Mouse (Mus musculus): ENCODE results near the gene Pdcd2. TPM values are rescaled to one million over a fixed set of nuclear protein-coding genes. Genes with fewer than 3 reads are reported as not detected.

Gene Pdcd2
- polyA plus RNA-seq, 1 experiment from 2014 or later = 44.8 TPM

DNA sequence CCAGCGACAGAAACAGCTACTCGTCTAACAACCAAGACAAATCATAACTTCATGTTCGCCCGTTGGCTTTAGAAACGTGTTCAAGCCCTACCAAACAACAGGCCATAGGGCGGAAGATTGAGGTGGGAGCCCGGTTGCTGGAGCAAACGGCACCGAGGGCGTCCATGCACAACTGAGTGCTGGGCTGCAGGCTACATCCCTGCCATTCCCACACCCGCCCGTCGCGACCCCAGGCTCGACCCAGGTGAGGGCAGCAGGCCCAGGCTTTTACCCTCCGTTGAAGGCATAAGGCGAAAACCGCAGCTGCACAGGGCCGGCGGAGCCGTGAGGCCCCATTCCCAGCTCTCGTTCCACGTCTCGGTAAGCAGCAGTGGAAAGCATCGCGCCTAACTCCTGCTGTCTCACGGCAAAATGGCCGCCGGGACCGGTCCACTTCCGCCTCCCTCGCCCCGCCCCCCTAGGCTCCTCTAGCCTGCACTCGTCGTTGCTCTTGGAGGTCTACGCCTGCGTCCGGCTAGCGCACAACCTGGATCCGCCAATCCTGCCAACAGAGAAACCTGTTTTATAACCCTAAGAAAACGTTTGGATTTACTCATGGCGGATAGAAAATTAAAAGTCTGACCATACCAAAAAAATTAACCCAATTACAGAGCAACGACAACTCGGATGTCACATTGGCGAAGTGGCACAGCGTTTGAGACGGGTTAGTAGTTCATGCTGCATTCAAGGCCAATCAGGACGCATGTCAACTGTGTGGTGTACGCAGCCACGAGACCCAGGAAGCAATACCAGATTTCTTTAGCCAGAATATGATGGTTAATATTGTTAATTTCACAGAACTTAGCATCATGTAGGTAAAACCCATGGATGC, 29.0 kb downstream of the Pdcd2 start:
- ATAC-seq (replicated peaks; ENCODE audit: low FRiP score) = peak; percentile 96
- Histone ChIP-seq H3K4me3 (replicated peaks) (peak overlapping the region; percentile 81), H3K4me2 (peak overlapping the region; percentile 78), H3K4me1 (peaks cover 32% of the 10 kb centered on the region), H3K27me3 (no peaks in the 10 kb centered on the region), H3K9me3 (replicated peaks) (no peaks in the 10 kb centered on the region), H3K27ac (peak overlapping the region; percentile 97), H3K36me3 (peaks cover 30% of the 10 kb centered on the region), H3K9ac (peak overlapping the region; percentile 77)
- under 1% methylated on average over 50 of the region's 50 CpGs for WGBS

DNA sequence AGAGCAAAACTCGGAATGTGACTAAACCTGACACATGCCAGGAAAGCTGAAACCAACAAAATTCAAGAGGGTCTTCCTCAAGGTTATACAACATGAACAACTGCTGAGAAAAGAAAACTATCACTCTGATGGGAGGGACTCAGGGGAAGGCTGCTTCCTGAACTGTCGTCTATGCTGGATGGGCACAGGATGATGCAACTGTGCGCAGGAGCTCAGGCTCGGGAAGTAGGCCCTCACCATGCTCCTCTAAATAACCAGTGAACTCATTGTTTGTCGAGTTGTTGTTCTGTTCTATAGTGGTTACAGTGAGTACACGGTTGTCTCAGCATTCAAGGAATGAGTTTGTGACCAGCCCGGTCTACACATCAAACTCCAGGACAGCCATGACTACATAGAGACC, 36.6 kb downstream of the Pdcd2 start:
- ATAC-seq (replicated peaks; ENCODE audit: low FRiP score) = no peak
- H3K27ac ChIP-seq = no peak overlapping the region
- H3K4me1 ChIP-seq = no peaks in the 10 kb centered on the region
- H3K36me3 ChIP-seq = peaks cover 64% of the 10 kb centered on the region
- H3K9me3 ChIP-seq (replicated peaks) = no peaks in the 10 kb centered on the region
- WGBS = 95% methylated on average over 7 of the region's 7 CpGs
- no peak overlapping the region for H3K4me3 ChIP-seq (replicated peaks)
- H3K9ac ChIP-seq = no peak overlapping the region
- no peak overlapping the region for H3K4me2 ChIP-seq
- no peaks in the 10 kb centered on the region for H3K27me3 ChIP-seq

DNA sequence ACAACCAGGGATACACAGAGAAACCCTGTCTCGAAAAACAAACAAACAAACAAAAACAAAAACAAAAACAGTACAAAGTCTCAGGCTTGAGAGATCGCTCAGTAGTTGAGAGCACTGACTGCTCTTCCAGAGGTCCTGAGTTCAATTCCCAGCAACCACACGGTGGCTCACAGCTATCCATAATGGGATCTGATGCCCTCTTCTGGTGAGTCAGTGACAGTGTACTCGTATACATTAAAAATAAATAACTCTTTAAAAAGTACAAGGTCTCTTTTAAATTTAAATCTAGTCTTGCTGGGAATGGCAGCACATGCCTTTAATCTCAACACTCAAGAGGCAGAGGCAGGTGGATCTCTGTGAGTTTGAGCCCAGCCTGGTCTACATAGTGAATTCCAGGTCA, 54.4 kb downstream of the Pdcd2 start:
- no peak overlapping the region for H3K27ac ChIP-seq
- no peaks in the 10 kb centered on the region for H3K4me1 ChIP-seq
- no peak overlapping the region for H3K4me3 ChIP-seq (replicated peaks)
- H3K4me2 ChIP-seq = no peak overlapping the region
- H3K9me3 ChIP-seq (replicated peaks) = no peaks in the 10 kb centered on the region
- H3K27me3 ChIP-seq = no peaks in the 10 kb centered on the region
- WGBS = 91% methylated on average over 4 of the region's 4 CpGs
- peaks cover 86% of the 10 kb centered on the region for H3K36me3 ChIP-seq
- H3K9ac ChIP-seq = no peak overlapping the region
- ATAC-seq (replicated peaks; ENCODE audit: low FRiP score) = no peak

Other genes starting within 250 kb of the Pdcd2 start
- gene Dll1, start 150.4 kb downstream of the Pdcd2 start, polyA plus RNA-seq (2015; fragmentation: Nextera tagmentation; extraction: Ambion mirVana) = 30.9 and 32.0 TPM in 2 replicates
- gene Fam120b, start 131.1 kb downstream of the Pdcd2 start, polyA plus RNA-seq (2015; fragmentation: Nextera tagmentation; extraction: Ambion mirVana) = 28.1 and 28.7 TPM in 2 replicates
- 265 and 285 TPM in 2 replicates for gene Psmb1, start 27.6 kb downstream of the Pdcd2 start, polyA plus RNA-seq (2015; fragmentation: Nextera tagmentation; extraction: Ambion mirVana)
- gene Tbp, start 27.4 kb downstream of the Pdcd2 start, polyA plus RNA-seq (2015; fragmentation: Nextera tagmentation; extraction: Ambion mirVana) = 49.4 and 51.1 TPM in 2 replicates
- 2.0 and 2.9 TPM in 2 replicates for gene Prdm9, start 37.1 kb upstream of the Pdcd2 start, polyA plus RNA-seq (2015; fragmentation: Nextera tagmentation; extraction: Ambion mirVana)
- 29.5 and 30.9 TPM in 2 replicates for gene Chd1, start 177.7 kb upstream of the Pdcd2 start, polyA plus RNA-seq (2015; fragmentation: Nextera tagmentation; extraction: Ambion mirVana)

Data from kidney, embryonic 15.5 days (tissue).